Mouse (Mus musculus): ENCODE results near the gene Prkcq. TPM values are rescaled to one million over a fixed set of nuclear protein-coding genes. Genes with fewer than 3 reads are reported as not detected.
"Not testable (repeated sequence)": the region's sequence is repeated elsewhere in the genome, so short reads cannot be mapped to it uniquely, and the experiment has no call there.

Gene Prkcq
- polyA plus RNA-seq, 1 experiment from 2014 or later, result 2.6 TPM

DNA sequence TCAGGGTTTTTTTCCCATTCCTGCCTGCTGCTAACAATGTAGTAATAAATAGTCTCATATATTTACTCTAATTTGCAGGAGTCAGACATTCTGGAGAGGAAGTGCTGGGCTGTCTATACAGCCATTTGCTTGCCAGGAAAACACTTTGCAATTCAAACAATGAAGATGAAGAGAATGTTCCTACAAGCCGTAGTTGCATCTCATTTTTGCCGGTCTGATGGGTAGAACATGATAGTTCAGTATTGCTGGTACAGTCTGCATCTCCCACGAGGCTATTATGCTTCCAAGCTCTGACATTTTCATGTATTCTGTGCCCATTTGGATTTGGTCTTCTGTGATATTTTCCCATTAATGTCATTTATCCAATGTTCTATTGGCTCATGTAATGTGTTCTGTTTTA, 150.5 kb downstream of the Prkcq start:
- Histone ChIP-seq H3K36me3 (no peaks in the 10 kb centered on the region), H3K9ac (no peak overlapping the region), H3K27ac (no peak overlapping the region), H3K4me1 (no peaks in the 10 kb centered on the region), H3K9me3 (no peaks in the 10 kb centered on the region), H3K27me3 (replicated peaks) (no peaks in the 10 kb centered on the region), H3K4me2 (no peak overlapping the region), H3K4me3 (replicated peaks) (no peak overlapping the region)
- no peak for ATAC-seq (ENCODE audit: insufficient read depth, low FRiP score, low read depth)
- 63% methylated on average over 3 of the region's 3 CpGs for WGBS

DNA sequence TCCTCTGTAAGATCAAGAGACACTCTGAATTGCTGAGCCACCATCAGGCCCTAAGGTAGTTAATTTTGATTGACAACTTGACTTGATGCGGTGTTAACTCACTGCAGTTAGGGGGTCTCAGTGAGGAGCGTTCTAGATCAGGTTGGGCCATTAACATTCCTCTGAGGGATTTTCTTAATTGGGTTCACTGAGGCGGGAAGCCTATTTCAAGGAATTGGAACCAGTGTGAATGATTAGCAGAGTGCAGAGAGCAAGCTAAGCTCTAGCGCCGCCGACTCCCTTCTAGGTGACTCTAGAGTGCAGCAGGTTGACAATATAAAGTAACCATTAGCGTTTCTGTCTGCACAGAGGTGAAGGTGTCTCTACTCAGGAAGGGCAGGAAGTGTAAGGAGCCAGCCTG, 155.4 kb downstream of the Prkcq start:
- no peak for ATAC-seq (ENCODE audit: insufficient read depth, low FRiP score, low read depth)
- no peaks in the 10 kb centered on the region for H3K27me3 ChIP-seq (replicated peaks)
- 53% methylated on average over 7 of the region's 7 CpGs for WGBS

DNA sequence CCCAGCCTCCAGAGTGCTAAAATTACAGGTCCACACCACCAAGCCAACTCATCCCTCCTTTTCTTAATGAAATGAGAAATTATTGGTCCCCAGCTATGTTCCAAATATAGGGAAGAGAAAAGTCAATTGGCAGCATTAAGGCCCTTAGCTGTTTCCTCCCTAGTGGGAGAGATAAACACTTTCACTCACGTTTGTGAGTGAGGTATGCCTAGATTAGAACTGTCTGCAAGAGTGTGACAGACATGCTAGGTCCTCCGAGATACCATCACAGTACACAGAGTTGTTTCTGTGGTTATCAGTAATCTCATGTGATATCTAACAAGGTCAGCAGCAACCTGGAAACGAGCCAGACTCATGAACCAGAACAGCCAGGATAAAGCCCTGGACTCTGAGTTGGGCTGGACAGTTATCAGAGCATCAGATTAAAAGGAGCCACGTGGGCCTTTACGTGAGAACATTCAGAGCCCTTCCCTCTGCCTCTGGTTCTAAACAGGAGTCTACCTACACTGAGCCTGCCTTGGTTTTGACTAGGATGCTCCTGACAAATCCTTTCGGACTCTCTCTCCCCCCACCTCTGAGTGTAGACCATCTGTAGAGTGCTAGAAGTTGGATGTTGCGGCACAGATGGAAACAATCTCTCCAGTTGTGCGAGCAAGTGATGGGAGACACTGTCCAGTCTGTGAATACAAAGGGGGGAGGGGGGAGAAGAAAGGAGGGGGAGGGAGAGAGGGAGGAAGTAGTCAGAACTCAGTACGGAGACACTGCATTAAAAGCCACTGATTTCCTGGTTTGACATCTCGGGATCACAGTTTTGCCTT, 157.7 kb downstream of the Prkcq start:
- Histone ChIP-seq H3K4me3 (replicated peaks) (no peak overlapping the region), H3K27ac (no peak overlapping the region), H3K4me2 (no peak overlapping the region), H3K4me1 (no peaks in the 10 kb centered on the region), H3K36me3 (no peaks in the 10 kb centered on the region), H3K27me3 (replicated peaks) (no peaks in the 10 kb centered on the region), H3K9ac (no peak overlapping the region), H3K9me3 (no peaks in the 10 kb centered on the region)
- 40% methylated on average over 10 of the region's 10 CpGs for WGBS
- no peak for ATAC-seq (ENCODE audit: insufficient read depth, low FRiP score, low read depth)

More for the DNA sequence above, 155.4 kb downstream of the Prkcq start:
- Histone ChIP-seq H3K9me3 (no peaks in the 10 kb centered on the region), H3K4me3 (replicated peaks) (no peak overlapping the region), H3K4me1 (no peaks in the 10 kb centered on the region), H3K27ac (no peak overlapping the region), H3K9ac (no peak overlapping the region), H3K36me3 (no peaks in the 10 kb centered on the region), H3K4me2 (no peak overlapping the region)

DNA sequence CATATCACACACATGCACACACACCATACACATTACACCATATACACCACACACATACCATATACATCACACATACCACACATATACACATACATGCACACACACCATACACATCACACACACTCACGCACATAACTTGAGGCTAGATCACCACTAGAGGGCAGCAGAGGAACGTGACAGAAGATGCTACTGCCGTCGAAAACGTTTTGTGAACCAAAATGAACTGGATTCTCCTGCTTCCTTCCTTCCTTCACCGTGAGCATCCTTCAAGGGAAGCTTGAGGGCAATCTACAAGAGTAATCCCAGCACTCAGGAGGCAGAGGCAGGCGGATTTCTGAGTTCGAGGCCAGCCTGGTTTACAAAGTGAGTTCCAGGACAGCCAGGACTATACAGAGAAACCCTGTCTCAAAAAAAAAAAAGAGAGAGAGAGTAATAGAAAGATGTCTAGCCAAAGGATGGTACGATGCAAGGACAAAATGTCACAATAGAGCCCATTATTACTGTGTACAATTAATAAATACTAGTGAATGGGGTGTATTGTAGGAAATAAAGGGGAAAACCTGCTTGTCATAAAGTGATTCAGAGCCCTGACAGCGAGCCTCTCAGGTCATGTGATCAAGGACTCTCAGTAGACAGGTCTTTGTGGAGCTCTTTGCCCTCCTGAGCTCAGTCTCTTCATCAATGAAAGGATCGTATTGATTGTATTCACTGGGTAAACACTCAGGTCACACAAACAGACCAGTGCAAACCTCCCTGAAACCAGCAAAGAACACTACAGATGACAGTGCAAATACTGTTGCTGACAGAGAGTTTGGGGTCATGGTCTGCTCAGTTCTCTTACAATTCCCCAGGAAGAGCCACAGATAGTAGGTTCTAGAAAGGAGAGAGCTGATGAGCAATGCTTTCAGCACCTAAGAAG, 159.9 kb downstream of the Prkcq start:
- no peak overlapping the region for H3K27ac ChIP-seq
- H3K9me3 ChIP-seq, result no peaks in the 10 kb centered on the region
- WGBS, result 24% methylated on average over 11 of the region's 11 CpGs
- H3K4me3 ChIP-seq (replicated peaks), result no peak overlapping the region
- peak; percentile 55 for ATAC-seq (ENCODE audit: insufficient read depth, low FRiP score, low read depth)
- H3K9ac ChIP-seq, result no peak overlapping the region
- H3K27me3 ChIP-seq (replicated peaks), result no peaks in the 10 kb centered on the region
- no peaks in the 10 kb centered on the region for H3K4me1 ChIP-seq
- H3K36me3 ChIP-seq, result no peaks in the 10 kb centered on the region
- no peak overlapping the region for H3K4me2 ChIP-seq

DNA sequence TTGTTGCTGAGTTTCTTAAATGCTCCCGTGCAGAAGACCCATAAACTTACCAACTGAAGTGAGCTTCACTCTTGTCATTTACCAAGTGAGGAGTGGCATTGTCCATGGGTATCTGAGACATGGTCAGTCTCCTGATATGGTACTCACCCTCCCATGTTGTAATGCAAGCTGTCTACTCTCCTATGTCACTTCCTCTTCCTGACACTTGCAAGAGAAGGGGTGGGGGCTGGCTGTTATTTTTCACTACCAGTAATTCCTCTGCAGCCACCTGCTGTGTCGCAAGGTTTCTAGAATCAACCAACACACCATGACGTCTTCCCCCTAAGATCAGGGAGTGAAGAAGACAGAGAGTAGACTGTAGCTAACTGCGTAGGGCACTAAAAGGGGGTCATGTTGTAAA, 160.6 kb downstream of the Prkcq start:
- no peak for ATAC-seq (ENCODE audit: insufficient read depth, low FRiP score, low read depth)
- H3K27me3 ChIP-seq (replicated peaks), result no peaks in the 10 kb centered on the region
- no peak overlapping the region for H3K4me3 ChIP-seq (replicated peaks)
- H3K27ac ChIP-seq, result no peak overlapping the region
- no peak overlapping the region for H3K4me2 ChIP-seq
- H3K9me3 ChIP-seq, result no peaks in the 10 kb centered on the region
- no peaks in the 10 kb centered on the region for H3K36me3 ChIP-seq
- H3K4me1 ChIP-seq, result no peaks in the 10 kb centered on the region
- WGBS, result 65% methylated on average over 4 of the region's 4 CpGs
- H3K9ac ChIP-seq, result no peak overlapping the region

DNA sequence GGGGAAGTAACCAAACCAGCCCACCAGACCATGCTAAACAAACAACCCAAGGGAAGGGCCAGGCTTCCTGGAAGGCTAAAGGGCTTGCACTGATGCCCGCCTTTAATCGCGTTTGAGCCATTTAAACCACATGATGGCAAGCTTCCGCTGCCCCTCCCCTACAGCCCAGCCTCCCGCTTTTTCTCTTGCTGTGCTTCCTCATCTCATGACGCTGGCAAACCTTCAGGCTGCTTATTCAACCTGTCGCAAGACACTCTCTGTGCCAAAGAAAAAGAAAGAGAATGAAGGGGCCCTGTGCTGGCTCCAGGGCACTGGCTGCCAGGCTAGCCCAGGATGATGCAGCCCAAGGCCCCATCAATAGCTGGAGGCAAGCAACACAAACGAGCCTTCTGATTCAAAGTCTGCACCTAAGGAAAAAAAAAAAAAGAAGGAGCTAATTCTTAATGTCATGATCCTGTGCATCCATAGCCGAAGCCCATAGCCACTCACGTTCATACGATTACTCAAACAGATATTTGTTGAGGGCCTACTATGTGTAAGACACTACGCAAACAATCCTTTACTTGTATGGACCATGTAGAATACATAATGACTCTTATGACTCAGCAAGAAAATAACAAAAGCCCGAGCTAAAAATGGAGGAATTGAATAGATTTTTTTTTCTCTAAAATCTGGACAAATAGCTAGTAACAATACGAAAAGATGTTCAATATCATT, 161.6 kb downstream of the Prkcq start:
- Histone ChIP-seq H3K4me2 (no peak overlapping the region), H3K9me3 (no peaks in the 10 kb centered on the region), H3K9ac (no peak overlapping the region), H3K4me3 (replicated peaks) (no peak overlapping the region), H3K27ac (no peak overlapping the region), H3K27me3 (replicated peaks) (no peaks in the 10 kb centered on the region), H3K36me3 (no peaks in the 10 kb centered on the region), H3K4me1 (no peaks in the 10 kb centered on the region)
- ATAC-seq (ENCODE audit: insufficient read depth, low FRiP score, low read depth), result no peak
- 57% methylated on average over 14 of the region's 14 CpGs for WGBS

DNA sequence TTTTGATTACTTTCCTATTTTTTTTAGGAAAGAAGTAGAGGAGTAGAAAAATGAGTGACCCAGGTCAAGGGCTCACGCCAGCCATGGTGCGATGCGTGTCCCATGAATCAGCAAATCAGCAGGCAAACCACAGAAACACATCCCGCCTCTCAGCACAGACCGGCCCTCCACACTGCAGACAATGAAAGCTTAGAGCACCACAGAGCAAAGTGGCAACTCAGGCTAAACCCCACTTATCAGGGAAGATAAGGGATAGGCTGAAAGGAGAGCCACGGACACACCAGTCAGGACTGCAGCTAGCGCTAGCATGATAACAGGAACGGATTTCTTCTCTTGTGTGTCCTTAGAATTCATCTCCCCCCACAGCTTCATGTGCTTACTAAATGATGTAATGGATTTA, 164.4 kb downstream of the Prkcq start:
- WGBS, result 36% methylated on average over 8 of the region's 8 CpGs
- H3K27me3 ChIP-seq (replicated peaks), result no peaks in the 10 kb centered on the region
- H3K9ac ChIP-seq, result no peak overlapping the region
- no peak; the same call in 1 of the 2 replicates for ATAC-seq (ENCODE audit: insufficient read depth, low FRiP score, low read depth)
- 0 out of 2 replicates have a peak overlapping the region, but pooled peaks have one; percentile 0 for H3K4me2 ChIP-seq
- H3K9me3 ChIP-seq, result no peaks in the 10 kb centered on the region
- no peak overlapping the region for H3K27ac ChIP-seq
- H3K4me1 ChIP-seq, result 0 out of 2 replicates have a peak, but pooled peaks cover 3% of the 10 kb centered on the region
- no peaks in the 10 kb centered on the region for H3K36me3 ChIP-seq
- no peak overlapping the region for H3K4me3 ChIP-seq (replicated peaks)

DNA sequence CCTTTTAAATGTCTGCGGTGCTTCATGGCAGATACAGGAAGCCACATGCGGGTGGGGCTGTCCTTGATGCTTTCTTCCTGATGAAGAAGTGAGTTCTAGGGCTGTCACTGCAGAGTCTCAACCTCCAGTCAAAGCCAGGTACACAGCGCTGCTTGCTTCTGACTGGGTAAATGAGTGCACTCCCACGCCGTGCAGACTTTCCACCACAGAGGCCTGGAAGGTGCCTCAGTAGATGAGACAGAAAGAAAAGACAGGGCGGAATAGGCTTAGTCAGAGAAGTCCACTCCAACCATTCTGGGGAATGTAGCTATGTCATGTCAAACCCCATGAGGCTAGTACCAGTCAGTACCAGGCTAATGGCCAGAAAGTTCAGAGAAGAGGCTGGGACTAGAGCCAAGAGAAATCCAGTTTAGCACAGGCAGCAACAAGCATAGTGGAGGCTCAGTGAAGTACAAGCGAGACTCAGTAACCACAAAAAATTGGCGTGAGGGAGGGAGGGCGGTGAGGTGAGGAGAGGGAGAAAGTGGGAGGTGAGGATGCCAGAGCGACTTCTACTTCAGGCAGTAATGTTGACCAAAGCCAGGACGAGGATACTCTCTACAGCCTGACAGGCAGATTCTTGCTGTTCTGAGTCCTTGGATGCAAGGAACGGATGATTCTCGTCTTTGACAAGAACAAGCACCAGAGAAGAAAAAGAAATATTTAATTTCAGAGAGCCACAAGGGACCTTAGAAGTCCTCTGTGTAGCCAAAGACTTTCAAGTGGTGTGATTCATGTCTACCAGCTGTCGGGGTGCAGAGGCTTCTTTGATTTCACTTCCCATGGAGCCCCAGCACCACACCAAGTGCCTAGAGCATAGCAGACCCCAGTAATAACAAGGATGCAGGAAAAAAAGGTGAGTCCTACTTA, 167.3 kb downstream of the Prkcq start:
- Histone ChIP-seq H3K9me3 (no peaks in the 10 kb centered on the region), H3K27me3 (replicated peaks) (no peaks in the 10 kb centered on the region), H3K27ac (no peak overlapping the region), H3K4me3 (replicated peaks) (no peak overlapping the region), H3K36me3 (no peaks in the 10 kb centered on the region), H3K4me1 (0 out of 2 replicates have a peak, but pooled peaks cover 3% of the 10 kb centered on the region), H3K9ac (no peak overlapping the region), H3K4me2 (no peak overlapping the region)
- no peak for ATAC-seq (ENCODE audit: insufficient read depth, low FRiP score, low read depth)
- WGBS, result 72% methylated on average over 14 of the region's 14 CpGs

DNA sequence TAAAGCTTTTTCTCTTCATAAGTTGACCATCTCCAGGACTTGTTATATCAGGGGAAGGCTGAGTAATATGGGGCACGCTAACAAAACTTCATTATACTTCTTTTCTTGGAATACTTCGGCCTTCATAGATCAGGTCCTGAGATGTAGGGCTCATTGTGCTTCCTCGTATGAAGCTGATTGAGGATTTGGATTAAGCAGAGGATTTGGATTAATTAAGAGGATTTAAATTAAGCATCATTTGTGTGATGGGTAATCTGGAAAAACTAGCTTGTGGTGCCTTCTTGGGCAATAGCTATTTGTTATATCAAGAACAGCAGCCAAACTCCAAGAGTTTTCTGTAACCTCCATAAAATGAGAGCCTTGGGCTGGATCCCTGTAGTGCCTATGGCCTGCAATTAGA, 172.8 kb downstream of the Prkcq start:
- no peak for ATAC-seq (ENCODE audit: insufficient read depth, low FRiP score, low read depth)

DNA sequence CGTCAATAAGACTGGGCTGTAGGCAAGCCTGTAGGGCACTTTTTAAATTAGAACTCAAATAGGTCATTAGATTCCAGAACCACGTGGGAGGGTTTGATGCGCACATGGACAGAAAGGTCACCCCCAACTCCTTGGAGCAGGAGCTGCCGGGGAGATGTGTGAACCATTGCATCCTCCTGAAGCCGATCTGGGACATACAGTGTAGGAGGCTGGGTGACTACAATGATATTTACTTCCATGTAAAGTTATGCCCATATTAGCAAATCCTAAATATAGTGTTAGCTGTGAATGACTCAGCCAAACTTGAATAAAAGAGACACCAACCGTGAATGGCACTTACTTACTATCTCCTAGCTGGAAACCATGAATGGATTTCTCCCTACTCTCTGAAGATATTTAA, 174.5 kb downstream of the Prkcq start:
- 87% methylated on average over 6 of the region's 6 CpGs for WGBS
- not testable (repeated sequence) for H3K9me3 ChIP-seq; H3K9ac ChIP-seq; H3K36me3 ChIP-seq; H3K27me3 ChIP-seq (replicated peaks); H3K4me2 ChIP-seq; ATAC-seq (ENCODE audit: insufficient read depth, low FRiP score, low read depth); H3K4me1 ChIP-seq; H3K4me3 ChIP-seq (replicated peaks); H3K27ac ChIP-seq

More for the DNA sequence above, 172.8 kb downstream of the Prkcq start:
- Histone ChIP-seq H3K4me1 (no peaks in the 10 kb centered on the region), H3K27ac (no peak overlapping the region), H3K9me3 (no peaks in the 10 kb centered on the region), H3K4me2 (no peak overlapping the region), H3K27me3 (replicated peaks) (no peaks in the 10 kb centered on the region), H3K9ac (no peak overlapping the region), H3K4me3 (replicated peaks) (no peak overlapping the region), H3K36me3 (no peaks in the 10 kb centered on the region)
- 91% methylated on average over 3 of the region's 3 CpGs for WGBS

DNA sequence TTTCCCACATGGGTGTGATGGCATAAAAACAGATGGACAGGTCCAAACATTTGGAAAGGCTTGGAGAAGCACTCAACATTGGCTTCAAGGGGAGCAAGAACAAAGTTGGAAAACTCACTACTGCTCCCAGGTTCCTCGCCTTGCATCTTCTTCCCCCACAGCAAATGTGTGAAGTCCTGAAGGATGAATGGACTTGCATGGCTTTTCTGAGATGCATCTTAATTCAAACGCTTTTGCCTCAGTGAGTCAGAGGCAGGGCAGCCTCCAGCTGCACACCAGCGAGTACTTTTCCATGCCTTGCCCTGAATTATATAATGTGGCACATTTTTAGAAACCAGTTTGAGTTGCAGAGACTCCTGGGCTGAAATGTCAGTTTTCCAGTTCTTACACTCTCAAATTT, 175.9 kb downstream of the Prkcq start:
- ATAC-seq (ENCODE audit: insufficient read depth, low FRiP score, low read depth), result no peak
- Histone ChIP-seq H3K27ac (no peak overlapping the region), H3K27me3 (replicated peaks) (no peaks in the 10 kb centered on the region), H3K9me3 (no peaks in the 10 kb centered on the region), H3K9ac (no peak overlapping the region), H3K36me3 (no peaks in the 10 kb centered on the region), H3K4me1 (no peaks in the 10 kb centered on the region), H3K4me3 (replicated peaks) (no peak overlapping the region), H3K4me2 (no peak overlapping the region)
- WGBS, result 84% methylated on average over 3 of the region's 3 CpGs

Measured in stomach, embryonic 15.5 days (tissue).